Mouse (Mus musculus) heart, adult 2 months (tissue): ENCODE measurements at regions not wholly inside any gene's neighbourhood (a gene's known extent, or its start where the extent isn't known, plus 50 kb on each side); places are given as distances from the start of the nearest gene placed in this dataset.

ENCODE experiments used
- DNase-seq, 2 experiments: peaks; one replicate each; pipeline ENCODE4 v3.0.0; 2021
- H3K27ac ChIP-seq: fragments of 200-600 bp; 2 replicates; pipeline ENCODE4 v1.8.1; 2022
- H3K27me3 ChIP-seq: fragments of 200-500 bp; 2 replicates; pipeline ENCODE4 v1.6.1; 2012; ENCODE audit warnings: mild to moderate bottlenecking, low read length, inconsistent platforms, mixed read lengths; ENCODE audit not compliant: control insufficient read depth, insufficient read depth
- H3K36me3 ChIP-seq: fragments of 200-500 bp; 2 replicates; pipeline ENCODE4 v1.6.1; 2012; ENCODE audit warnings: low read length, inconsistent platforms; ENCODE audit not compliant: control insufficient read depth, insufficient read depth
- H3K4me1 ChIP-seq: fragments of 200-500 bp; 2 replicates; pipeline ENCODE4 v1.6.1; 2011; ENCODE audit warnings: low read length; ENCODE audit not compliant: control insufficient read depth, insufficient read depth
- H3K4me3 ChIP-seq: fragments of 200-600 bp; 2 replicates; pipeline ENCODE4 v1.8.1; 2022
- H3K79me2 ChIP-seq: fragments of 200-500 bp; replicated peaks from 2 replicates; pipeline ENCODE4 v1.6.1; 2012; ENCODE audit warnings: mild to moderate bottlenecking, inconsistent platforms, low read length, moderate library complexity, mixed read lengths; ENCODE audit not compliant: control insufficient read depth, insufficient read depth
- H3K9ac ChIP-seq: fragments of 200-500 bp; 2 replicates; pipeline ENCODE4 v1.6.1; 2012; ENCODE audit warnings: low read depth, mild to moderate bottlenecking, control low read depth, inconsistent platforms, low read length, mixed read lengths
- CTCF ChIP-seq: fragments of 200-600 bp; IDR thresholded peaks from 2 replicates; pipeline ENCODE4 v1.8.1; 2022; ENCODE audit warnings: antibody characterized with exemption, mild to moderate bottlenecking, moderate library complexity
- EP300 ChIP-seq: fragments of 200-500 bp; IDR thresholded peaks from 2 replicates; pipeline ENCODE4 v1.6.1; 2011; ENCODE audit warnings: low read depth, low read length, control low read depth; ENCODE audit not compliant: insufficient read depth
- POLR2A ChIP-seq: fragments of 200-500 bp; IDR thresholded peaks from 2 replicates; pipeline ENCODE4 v1.6.1; 2011; ENCODE audit warnings: mild to moderate bottlenecking, low read depth, low read length, control low read depth; ENCODE audit not compliant: insufficient read depth
- WGBS: fragments of 180-500 bp; shearing (Covaris S2); methylation state at CpG from one replicate; pipeline ENCODE4 v1.1.7; 2018; 5-methylcytosine and 5-hydroxymethylcytosine counted together
- intact Hi-C: fragments of 180-260 bp; cut with DNase I; formaldehyde crosslinking; loops from one replicate; pipeline ENCODE4 v1.15.1; 2025

GRCm38 (mm10) chr17:51239465-51239864 is 60.3 kb upstream of the Tbc1d5 start:
- no peak overlapping the region for H3K4me3 ChIP-seq
- H3K36me3 ChIP-seq = no peaks in the 10 kb centered on the region
- no peaks in the 10 kb centered on the region for H3K27me3 ChIP-seq
- H3K79me2 ChIP-seq = no peaks in the 10 kb centered on the region
- no peak overlapping the region for H3K27ac ChIP-seq
- WGBS = 36% methylated on average over 3 of the region's 3 CpGs
- no peak for TF ChIP-seq EP300
- no peak for TF ChIP-seq CTCF
- no peak for TF ChIP-seq POLR2A
- intact Hi-C loops = no loop called here
- H3K9ac ChIP-seq = no peak overlapping the region
- peaks cover 3% of the 10 kb centered on the region; the same call in 1 of the 2 replicates for H3K4me1 ChIP-seq
- peak in 1 of 2 experiments; percentile 8 for DNase-seq
